Mouse (Mus musculus): ENCODE data around the gene 6030408B16Rik.

The 6030408B16Rik gene

DNA sequence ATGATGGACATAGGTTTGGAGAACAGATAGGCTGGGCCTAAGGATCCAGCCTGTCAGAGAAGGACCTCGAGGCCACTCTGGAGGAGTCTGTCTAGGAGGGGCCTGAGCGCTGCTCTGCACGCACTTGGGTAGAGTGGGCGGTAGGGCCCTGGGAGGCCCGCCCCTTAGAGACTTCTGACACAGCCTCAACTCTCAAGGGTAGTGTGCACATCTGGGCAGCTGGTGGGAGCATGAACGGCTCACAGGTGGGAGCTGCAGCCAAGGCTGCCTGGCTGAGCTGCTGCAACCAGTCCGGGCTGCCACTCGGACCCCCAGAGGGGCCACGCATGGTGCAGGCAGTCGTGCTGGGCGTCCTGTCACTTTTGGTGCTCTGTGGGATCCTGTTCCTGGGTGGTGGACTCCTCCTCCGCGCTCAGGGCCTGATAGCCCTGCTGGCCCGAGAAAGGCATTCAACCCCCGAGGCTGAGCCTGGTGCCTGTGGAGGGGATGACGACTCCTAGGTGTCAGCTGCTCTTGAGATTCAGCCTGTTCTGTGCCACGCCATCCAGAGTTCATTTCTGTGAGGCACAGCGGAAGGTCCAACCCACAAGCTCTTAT, at the start of gene 6030408B16Rik:
TSS of gene 6030408B16Rik (plus strand) at position 188 of the 597 bp plus-strand sequence.
- no peak for DNase-seq (ENCODE audit: low spot score)

- DNase-seq (ENCODE audit: low spot score): no peak
These were observed 49.0 kb upstream of the 6030408B16Rik start for GRCm38 (mm10) chr15:101244012-101244411.

DNA sequence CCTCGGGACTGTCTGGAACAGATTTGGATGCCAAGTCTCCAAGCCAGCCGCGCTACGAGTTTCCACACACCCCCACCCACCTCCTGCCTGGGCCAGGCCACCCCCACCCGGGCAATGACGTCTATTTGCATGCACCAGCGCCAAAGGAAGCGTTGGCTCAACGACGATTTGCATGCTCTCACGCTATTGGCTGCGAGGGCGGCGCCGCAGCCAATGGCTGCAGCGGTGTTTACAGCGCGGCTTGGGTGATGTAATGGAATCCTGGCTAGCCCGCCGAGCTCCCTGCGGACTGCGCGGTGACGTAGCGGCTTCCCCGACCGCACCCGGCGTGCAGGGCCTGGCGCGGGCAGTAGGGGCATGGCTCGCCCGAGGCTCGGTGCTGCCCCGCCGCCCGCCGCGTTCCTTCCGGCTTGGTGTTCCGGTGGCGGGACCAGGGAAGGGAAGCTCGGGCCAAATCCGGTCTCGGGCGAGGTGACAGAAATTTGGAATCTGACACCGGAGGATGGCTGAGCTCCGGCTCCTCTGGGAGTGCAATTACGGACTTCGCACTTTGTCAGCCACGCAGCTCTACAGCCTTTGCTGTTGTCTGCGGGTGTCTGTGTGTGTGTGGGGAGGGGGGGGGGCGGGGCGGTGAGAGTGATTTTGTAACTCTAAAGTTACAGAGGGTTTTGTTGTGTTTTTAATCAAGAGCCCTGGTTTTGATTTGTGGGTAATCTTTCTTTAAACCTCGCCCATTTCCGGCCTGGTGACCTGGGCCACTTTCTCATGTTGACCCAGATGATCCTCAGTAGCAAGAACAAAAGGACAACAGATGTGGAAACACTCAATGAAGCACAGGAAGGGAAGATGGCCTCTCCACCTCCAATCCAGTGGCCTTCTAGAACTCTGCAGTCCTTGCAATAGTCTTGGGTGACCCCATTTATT, 46.5 kb upstream of the 6030408B16Rik start:
- peak; percentile 95 for DNase-seq (ENCODE audit: low spot score)

DNA sequence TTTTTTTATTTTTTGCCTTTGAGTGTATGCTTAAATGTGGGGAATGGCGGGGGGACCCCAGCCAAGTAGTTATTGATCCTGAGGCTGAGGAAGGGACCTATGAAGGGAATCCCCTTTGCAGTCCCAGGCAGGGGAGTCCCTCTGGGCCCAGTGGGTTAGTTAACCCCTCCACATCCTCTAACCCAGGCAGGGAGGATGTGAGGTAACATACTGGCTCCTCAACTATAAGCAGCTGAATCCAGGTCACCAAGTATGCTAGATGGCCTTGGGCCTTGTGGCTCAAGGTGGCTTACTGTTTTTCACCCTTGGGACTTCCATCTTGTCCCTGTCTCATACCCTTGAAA, 45.9 kb upstream of the 6030408B16Rik start:
- DNase-seq (ENCODE audit: low spot score): no peak

DNA sequence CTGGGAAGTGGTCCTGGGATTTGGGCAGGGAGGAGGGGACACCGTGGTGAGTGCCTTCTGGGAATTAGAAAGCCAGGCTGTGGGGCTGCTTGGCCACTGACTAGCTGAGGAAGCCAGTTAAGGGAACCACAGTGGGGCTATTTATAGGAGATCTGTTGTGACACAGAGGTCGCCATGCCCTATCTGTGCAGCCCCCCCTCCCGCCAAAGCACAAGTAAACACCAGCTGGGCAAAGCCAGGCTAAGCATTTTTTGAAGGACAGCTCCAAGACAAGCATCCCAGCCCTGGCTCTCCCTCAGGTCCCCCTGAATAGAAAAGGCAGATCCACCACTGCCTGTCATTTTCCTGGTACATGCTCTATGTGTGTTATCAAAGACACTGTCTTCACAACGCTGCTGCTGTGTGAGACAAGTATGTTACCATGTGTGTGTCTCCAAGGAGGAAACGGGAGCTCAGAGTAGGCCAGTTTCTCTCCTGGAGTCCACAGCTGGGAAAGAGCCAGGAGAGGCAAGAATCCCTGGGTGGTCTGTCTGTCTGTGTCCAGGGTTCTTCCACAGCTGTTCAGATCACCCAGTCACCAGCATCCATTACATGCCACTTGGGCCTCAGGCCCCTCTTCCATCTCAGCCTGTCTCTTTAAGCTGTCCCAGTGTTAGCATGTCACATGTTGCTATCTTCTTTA, 44.8 kb upstream of the 6030408B16Rik start:
- DNase-seq (ENCODE audit: low spot score): no peak

GRCm38 (mm10) chr15:101250220-101250800, 42.7 kb upstream of the 6030408B16Rik start:
- no peak for DNase-seq (ENCODE audit: low spot score)

- DNase-seq (ENCODE audit: low spot score): no peak
These were observed 41.1 kb upstream of the 6030408B16Rik start for GRCm38 (mm10) chr15:101251930-101252329.

- no peak for DNase-seq (ENCODE audit: low spot score)
These were observed 40.4 kb upstream of the 6030408B16Rik start for GRCm38 (mm10) chr15:101252614-101253013.

DNA sequence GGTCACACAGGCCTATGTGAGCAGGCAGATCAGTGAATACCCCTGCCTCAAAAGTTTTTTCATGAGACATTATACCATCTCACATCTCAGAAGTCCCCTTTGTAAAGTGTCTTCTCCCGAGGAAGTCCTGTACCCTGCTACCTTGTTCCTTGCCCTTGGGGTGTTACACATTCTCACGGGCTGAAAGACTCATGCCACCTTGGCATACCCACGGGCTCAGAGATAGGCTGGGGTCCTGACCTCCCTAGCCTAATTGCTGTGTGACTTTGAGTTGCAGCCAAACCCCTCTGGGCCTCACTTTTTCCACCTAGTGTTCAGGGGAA, 39.5 kb upstream of the 6030408B16Rik start:
- DNase-seq (ENCODE audit: low spot score): no peak

- no peak for DNase-seq (ENCODE audit: low spot score)
These were observed 38.9 kb upstream of the 6030408B16Rik start, which contains the start of gene Nr4a1 for GRCm38 (mm10) chr15:101253886-101254795. Gene Nr4a1 (plus strand): TSS chr15:101254269.

GRCm38 (mm10) chr15:101255842-101256462, 37.1 kb upstream of the 6030408B16Rik start:
- no peak for DNase-seq (ENCODE audit: low spot score)

DNA sequence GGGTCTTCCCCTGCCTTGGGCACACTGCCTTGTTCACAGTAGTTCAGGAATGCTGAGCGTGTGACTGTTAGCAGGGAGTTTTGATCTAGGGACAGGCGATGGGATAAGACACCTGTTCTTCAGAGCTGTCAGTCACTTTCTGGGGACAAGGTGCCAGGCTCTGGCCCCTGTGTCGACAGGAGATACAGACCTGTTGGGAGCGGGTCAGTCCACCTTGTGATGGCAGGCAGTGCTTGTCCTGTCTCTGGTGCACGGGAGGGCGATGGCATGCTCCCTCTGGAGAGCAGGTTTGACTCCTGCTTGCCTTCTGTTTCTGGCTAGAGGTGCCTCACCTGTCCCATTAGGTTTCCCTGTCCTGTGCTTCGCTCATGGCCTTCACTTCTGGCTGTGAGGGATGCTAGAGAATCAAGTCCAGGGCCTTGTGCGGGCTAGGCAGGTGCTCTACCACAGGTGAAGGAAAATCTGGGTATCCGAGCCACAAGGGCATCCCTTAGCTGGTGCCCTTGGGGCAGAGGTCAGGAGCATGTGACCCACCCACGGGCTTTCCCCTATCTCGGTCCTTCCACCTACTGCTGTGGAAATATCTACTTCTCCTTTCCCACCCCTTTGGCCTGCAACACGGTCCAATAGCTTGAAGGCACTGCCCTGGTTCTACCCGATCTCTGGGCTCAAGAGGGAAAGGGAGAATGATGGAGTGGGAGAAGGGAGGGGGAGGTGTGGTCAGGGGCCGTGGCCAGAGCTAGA, 36.4 kb upstream of the 6030408B16Rik start:
- DNase-seq (ENCODE audit: low spot score): no peak

- DNase-seq (ENCODE audit: low spot score): no peak
These were observed 34.6 kb upstream of the 6030408B16Rik start for GRCm38 (mm10) chr15:101258420-101258819.

DNA sequence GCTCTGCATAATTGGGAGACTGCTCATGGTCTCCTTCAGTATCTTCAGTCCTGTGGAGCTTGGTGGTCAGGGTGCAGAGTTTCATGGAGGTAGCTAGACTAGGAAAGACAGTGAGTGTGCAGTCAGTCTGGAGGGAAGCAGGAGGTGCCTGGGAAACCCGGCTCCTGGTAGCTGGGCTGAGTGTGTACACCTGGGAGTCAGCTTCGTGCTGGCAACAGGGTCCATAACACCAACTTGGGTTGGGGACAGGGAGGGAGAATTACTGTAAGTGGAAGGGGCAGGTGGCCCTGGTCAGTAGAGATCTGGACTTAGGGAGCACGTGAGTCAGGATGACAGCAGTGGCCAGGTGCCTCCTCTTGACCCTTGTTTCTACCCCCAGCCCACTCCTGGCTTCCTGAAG, 33.1 kb upstream of the 6030408B16Rik start:
- no peak for DNase-seq (ENCODE audit: low spot score)

DNA sequence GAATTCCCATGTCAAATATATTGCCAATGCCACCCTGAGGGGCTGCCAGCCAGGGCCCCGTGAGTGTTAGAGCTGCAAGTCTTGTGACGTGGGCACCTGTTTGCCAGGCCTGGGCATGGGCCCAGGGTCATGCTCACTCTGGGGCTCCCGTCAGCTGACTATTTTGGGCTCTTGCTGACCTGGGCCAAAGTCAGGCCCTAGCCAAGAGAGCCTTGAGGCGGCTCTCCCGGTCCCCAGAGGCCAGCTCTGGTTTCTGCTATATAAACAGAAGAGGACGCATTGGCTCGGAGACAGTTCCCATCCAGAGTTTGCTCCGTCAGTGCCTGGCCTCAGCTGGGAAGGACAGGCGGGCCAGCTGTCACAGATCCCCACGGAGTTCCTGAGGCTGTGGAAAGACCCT, 32.6 kb upstream of the 6030408B16Rik start:
- DNase-seq (ENCODE audit: low spot score): no peak

- DNase-seq (ENCODE audit: low spot score): no peak
These were observed 32.0 kb upstream of the 6030408B16Rik start for GRCm38 (mm10) chr15:101260874-101261622.

DNA sequence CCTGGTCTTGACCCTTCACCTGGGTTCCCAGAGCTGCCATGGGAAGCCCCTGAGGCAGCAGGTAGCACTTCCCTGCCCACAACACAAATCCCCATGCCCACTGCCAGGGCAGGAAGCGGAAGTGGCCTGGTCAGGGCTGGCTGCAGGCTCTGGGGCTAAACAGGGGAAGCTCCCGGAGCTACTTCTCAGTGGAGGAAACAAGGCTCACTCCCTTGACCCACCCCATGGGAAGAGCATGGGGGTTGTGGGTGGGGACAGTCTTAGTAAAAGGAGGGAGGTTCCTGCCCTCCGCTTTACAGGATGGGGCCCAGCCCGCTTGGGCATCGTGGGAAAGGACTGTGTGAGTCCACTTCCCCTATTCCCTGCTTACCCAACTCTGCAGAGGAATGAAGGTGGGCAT, 30.5 kb upstream of the 6030408B16Rik start:
- no peak for DNase-seq (ENCODE audit: low spot score)

- peak; percentile 85 for DNase-seq (ENCODE audit: low spot score)
These were observed 26.7 kb upstream of the 6030408B16Rik start for GRCm38 (mm10) chr15:101266132-101266963.

All from left cerebral cortex, adult 11 months (tissue).